ENCODE assay signal across 14 mouse cellular contexts in the genomic region with DNA sequence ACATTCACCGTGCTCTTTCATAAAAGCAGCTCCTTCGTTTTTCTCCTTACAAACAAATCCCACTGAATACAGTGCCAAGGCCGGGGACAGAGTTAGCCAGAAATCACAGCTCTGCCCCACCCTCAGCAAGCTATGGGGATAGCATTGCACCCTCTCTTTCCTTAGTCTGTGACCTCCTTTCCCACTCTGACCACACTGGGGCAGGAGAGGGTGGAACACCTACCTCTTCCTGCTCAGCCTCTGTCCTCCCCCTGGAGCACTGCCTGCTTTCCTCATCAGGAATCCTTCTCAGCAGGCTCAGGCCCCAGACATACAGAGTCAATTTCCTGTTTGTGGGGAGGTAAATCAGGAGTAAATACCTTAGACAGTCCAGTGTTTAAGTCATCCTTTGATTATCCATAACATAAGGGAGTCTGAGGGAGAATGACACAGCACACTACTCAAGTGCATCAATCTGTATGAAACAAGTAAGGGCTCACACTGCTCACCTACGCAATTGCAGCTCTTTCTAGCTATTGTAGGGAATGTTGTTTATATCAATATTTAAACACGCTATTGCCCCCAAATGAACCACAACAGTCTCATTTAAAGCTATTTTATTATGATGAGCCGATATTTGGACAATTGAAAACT. TPM values are rescaled to one million over a fixed set of nuclear protein-coding genes. Genes with fewer than 3 reads are reported as not detected.
DNase-seq lines count a peak whose midpoint lies in the region; ATAC-seq and TF ChIP-seq lines count a peak whose summit lies in the region.
"Had no signal": no experiment of that assay in that cellular context is flagged by ENCODE, and none has a peak within 500 bp of the region (broad histone marks: within the 10 kb centered on the region; RNA-seq: fewer than 3 reads in every experiment).

No protein-coding gene starts in this region.

- H3K27ac ChIP-seq in heart, embryonic 11.5 days (ENCODE audit: low read depth, low read length) = no peak overlapping the region
- no peak overlapping the region for H3K27ac ChIP-seq in lung, embryonic 14.5 days (ENCODE audit: low read depth)
- 0 out of 2 replicates have a peak overlapping the region, but pooled peaks have one; percentile 15 for H3K27ac ChIP-seq in neural tube, embryonic 13.5 days (replicated peaks)
- H3K27ac ChIP-seq: liver, embryonic 15.5 days had no signal

- WGBS in heart, embryonic 11.5 days (ENCODE audit: insufficient replicate concordance) = 82% methylated on average over 6 of the region's 6 CpGs
- WGBS in lung, embryonic 14.5 days = 76% methylated on average over 6 of the region's 6 CpGs
- WGBS in neural tube, embryonic 13.5 days = 75% methylated on average over 6 of the region's 6 CpGs

- ATAC-seq in cerebellum, adult (ENCODE audit: insufficient number of reproducible peaks, low FRiP score, low TSS enrichment) = peak; percentile 46; the same call in 1 of the 2 replicates
- ATAC-seq in heart, embryonic 11.5 days (replicated peaks; ENCODE audit: insufficient number of reproducible peaks, low FRiP score, low TSS enrichment) = no peak
- ATAC-seq in lung, embryonic 14.5 days (ENCODE audit: insufficient read depth) = no peak
- peak; percentile 47 for ATAC-seq in neural tube, embryonic 13.5 days (ENCODE audit: low read depth)

- H3K4me3 ChIP-seq in heart, embryonic 11.5 days (ENCODE audit: low read depth, low read length) = no peak overlapping the region
- H3K4me3 ChIP-seq in lung, embryonic 14.5 days (ENCODE audit: low read depth, low read length) = no peak overlapping the region
- H3K4me3 ChIP-seq in neural tube, embryonic 13.5 days = no peak overlapping the region
- H3K4me3 ChIP-seq: erythroblast, embryonic 14.5 days; liver, embryonic 15.5 days had no signal

- TF ChIP-seq CTCF in lung, embryonic 14.5 days (IDR thresholded peaks at IDR 0.05; ENCODE audit: low read depth) = 0 out of 2 replicates have a peak, but pooled peaks have one; percentile 18

- no peaks in the 10 kb centered on the region for H3K4me1 ChIP-seq in heart, embryonic 11.5 days (ENCODE audit: control insufficient read depth, insufficient read depth, low read length)
- no peaks in the 10 kb centered on the region for H3K4me1 ChIP-seq in lung, embryonic 14.5 days (ENCODE audit: insufficient read depth)
- peaks cover 21% of the 10 kb centered on the region for H3K4me1 ChIP-seq in neural tube, embryonic 13.5 days (replicated peaks)
- H3K4me1 ChIP-seq: liver, embryonic 15.5 days had no signal

- H3K27me3 ChIP-seq in heart, embryonic 11.5 days (ENCODE audit: control insufficient read depth, insufficient read depth, low read length) = no peaks in the 10 kb centered on the region
- H3K27me3 ChIP-seq in lung, embryonic 14.5 days (ENCODE audit: insufficient read depth, low read length) = no peaks in the 10 kb centered on the region
- no peaks in the 10 kb centered on the region for H3K27me3 ChIP-seq in neural tube, embryonic 13.5 days
- H3K27me3 ChIP-seq: liver, embryonic 15.5 days had no signal

- H3K9me3 ChIP-seq in heart, embryonic 11.5 days (replicated peaks; ENCODE audit: control insufficient read depth, low read length) = no peaks in the 10 kb centered on the region
- no peaks in the 10 kb centered on the region for H3K9me3 ChIP-seq in lung, embryonic 14.5 days (ENCODE audit: low read depth, low read length)
- no peaks in the 10 kb centered on the region for H3K9me3 ChIP-seq in neural tube, embryonic 13.5 days
- H3K9me3 ChIP-seq: liver, embryonic 15.5 days had no signal

- no peaks in the 10 kb centered on the region for H3K36me3 ChIP-seq in heart, embryonic 11.5 days (ENCODE audit: control insufficient read depth, insufficient read depth, low read length)
- H3K36me3 ChIP-seq in lung, embryonic 14.5 days (ENCODE audit: insufficient read depth) = no peaks in the 10 kb centered on the region
- no peaks in the 10 kb centered on the region for H3K36me3 ChIP-seq in neural tube, embryonic 13.5 days
- H3K36me3 ChIP-seq: liver, embryonic 15.5 days had no signal

- DNase-seq in cerebellum, adult 11-12 months = no peak
- DNase-seq in heart, adult 11 months = peak; percentile 33
- no peak for DNase-seq in lung, embryonic 14.5 days
- no peak for DNase-seq in lung, postnatal 25 days (ENCODE audit: low spot score)
- DNase-seq in layer of hippocampus, adult 8-10 months (ENCODE audit: low spot score in 2 of 2) = no peak
- DNase-seq: adrenal gland, adult 8-10 months; cerebellum, postnatal 25 days; kidney, adult 2 months had no signal

- H3K4me2 ChIP-seq in heart, embryonic 11.5 days = no peak overlapping the region
- H3K4me2 ChIP-seq in lung, embryonic 14.5 days = no peak overlapping the region
- H3K4me2 ChIP-seq in neural tube, embryonic 13.5 days = no peak overlapping the region
- H3K4me2 ChIP-seq: liver, embryonic 15.5 days had no signal

- H3K9ac ChIP-seq in heart, embryonic 11.5 days (ENCODE audit: low read depth, low read length) = no peak overlapping the region
- H3K9ac ChIP-seq in lung, embryonic 14.5 days = no peak overlapping the region
- no peak overlapping the region for H3K9ac ChIP-seq in neural tube, embryonic 13.5 days
- H3K9ac ChIP-seq: liver, embryonic 15.5 days had no signal

RNA-seq across cellular contexts. Expression of gene Nfib, which starts 41.7 kb away (rescaled TPM):
- 54.6 and 59.0 TPM in 2 replicates for polyA plus RNA-seq in heart, embryonic 11.5 days (2014; fragmentation: Nextera tagmentation; extraction: Ambion mirVana)
- 148 and 149 TPM in 2 replicates for polyA plus RNA-seq in lung, embryonic 14.5 days (2014; fragmentation: Nextera tagmentation; extraction: Ambion mirVana)
- 71.3 and 81.2 TPM in 2 replicates for polyA plus RNA-seq in neural tube, embryonic 13.5 days (2015; fragmentation: Nextera tagmentation; extraction: Ambion mirVana)
- total RNA-seq in layer of hippocampus, adult 8-10 months (2022) = 100 to 1,000 TPM; 125 to 165 (median 149) TPM
- total RNA-seq: megakaryocyte progenitor cell, adult 5-6 weeks had no signal
- polyA plus RNA-seq: erythroblast, embryonic 14.5 days had no signal

Comparison
In these comparisons a context has a peak if more than half of its experiments do, and no peak if none do; other contexts are left out.
1. ATAC-seq: peak in cerebellum, adult (single experiment) and neural tube, embryonic 13.5 days (single experiment); none in heart, embryonic 11.5 days (single experiment) and lung, embryonic 14.5 days (single experiment).